ENCODE assay signal across 11 mouse cellular contexts in genomic region chr10:94905219-94905618, GRCm38 (mm10). TPM values are rescaled to one million over a fixed set of nuclear protein-coding genes. Genes with fewer than 3 reads are reported as not detected.
DNase-seq lines count a peak whose midpoint lies in the region; ATAC-seq and TF ChIP-seq lines count a peak whose summit lies in the region.
"Had no signal": no experiment of that assay in that cellular context is flagged by ENCODE, and none has a peak within 500 bp of the region (broad histone marks: within the 10 kb centered on the region; RNA-seq: fewer than 3 reads in every experiment).

No protein-coding gene starts in this region.

- WGBS in forebrain, embryonic 11.5 days, result 9% methylated on average over 5 of the region's 5 CpGs
- 17% methylated on average over 3 of the region's 5 CpGs for WGBS in hindbrain, embryonic 13.5 days
- 30% methylated on average over 3 of the region's 5 CpGs for WGBS in midbrain, embryonic 12.5 days

- H3K4me2 ChIP-seq in forebrain, embryonic 11.5 days (ENCODE audit: low read depth, low read length, severe bottlenecking), result peak overlapping the region; percentile 36; the same call in 1 of the 2 replicates
- peak overlapping the region; percentile 42 for H3K4me2 ChIP-seq in hindbrain, embryonic 13.5 days
- peak overlapping the region; percentile 47 for H3K4me2 ChIP-seq in midbrain, embryonic 12.5 days (replicated peaks)
- H3K4me2 ChIP-seq: lung, embryonic 15.5 days had no signal

- no peaks in the 10 kb centered on the region for H3K27me3 ChIP-seq in forebrain, embryonic 11.5 days (ENCODE audit: control insufficient read depth, insufficient read depth, low read length)
- no peaks in the 10 kb centered on the region for H3K27me3 ChIP-seq in hindbrain, embryonic 13.5 days
- 0 out of 2 replicates have a peak, but pooled peaks cover 3% of the 10 kb centered on the region for H3K27me3 ChIP-seq in midbrain, embryonic 12.5 days
- H3K27me3 ChIP-seq: lung, embryonic 15.5 days had no signal

- no peak for TF ChIP-seq CTCF in brain, embryonic 14.5 days (IDR thresholded peaks at IDR 0.05; ENCODE audit: borderline replicate concordance, extremely low read depth, insufficient read depth, insufficient read length)

- 0 out of 2 replicates have a peak overlapping the region, but pooled peaks have one; percentile 34 for H3K27ac ChIP-seq in forebrain, embryonic 11.5 days (ENCODE audit: low read depth, low read length)
- H3K27ac ChIP-seq in hindbrain, embryonic 13.5 days, result peak overlapping the region; percentile 87
- peak overlapping the region; percentile 78 for H3K27ac ChIP-seq in midbrain, embryonic 12.5 days (replicated peaks)
- H3K27ac ChIP-seq: kidney, embryonic 15.5 days; lung, embryonic 15.5 days had no signal

- no peak overlapping the region for H3K4me3 ChIP-seq in forebrain, embryonic 11.5 days (ENCODE audit: low read depth, low read length)
- no peak overlapping the region for H3K4me3 ChIP-seq in hindbrain, embryonic 13.5 days
- H3K4me3 ChIP-seq in midbrain, embryonic 12.5 days, result peak overlapping the region; percentile 15; the same call in 1 of the 2 replicates
- H3K4me3 ChIP-seq: kidney, embryonic 15.5 days; lung, embryonic 15.5 days had no signal

- peak; percentile 87 for DNase-seq in brain, embryonic 14.5 days (ENCODE audit: low read depth)
- no peak for DNase-seq in forebrain, embryonic 11.5 days (ENCODE audit: low spot score)
- no peak for DNase-seq in embryo, embryonic 10.5 days (ENCODE audit: low spot score)
- no peak for DNase-seq in heart, adult 18-20 months
- no peak for DNase-seq in urinary bladder, postnatal 10 days (ENCODE audit: low spot score)
- DNase-seq: gastrocnemius, postnatal 25 days had no signal

- no peaks in the 10 kb centered on the region for H3K9me3 ChIP-seq in forebrain, embryonic 11.5 days (ENCODE audit: control insufficient read depth, low read length)
- no peaks in the 10 kb centered on the region for H3K9me3 ChIP-seq in hindbrain, embryonic 13.5 days
- no peaks in the 10 kb centered on the region for H3K9me3 ChIP-seq in midbrain, embryonic 12.5 days
- H3K9me3 ChIP-seq: kidney, embryonic 15.5 days; lung, embryonic 15.5 days had no signal

- TF ChIP-seq POLR2A in brain, embryonic 14.5 days (IDR thresholded peaks at IDR 0.05; ENCODE audit: borderline replicate concordance, extremely low read depth, insufficient read depth, insufficient read length, poor library complexity, severe bottlenecking), result no peak

- H3K36me3 ChIP-seq in forebrain, embryonic 11.5 days (ENCODE audit: control insufficient read depth, insufficient read depth, low read length), result no peaks in the 10 kb centered on the region
- peaks cover 10% of the 10 kb centered on the region; the same call in 1 of the 2 replicates for H3K36me3 ChIP-seq in hindbrain, embryonic 13.5 days
- H3K36me3 ChIP-seq in midbrain, embryonic 12.5 days, result no peaks in the 10 kb centered on the region; the same call in 1 of the 2 replicates
- H3K36me3 ChIP-seq: kidney, embryonic 15.5 days; lung, embryonic 15.5 days had no signal

- H3K4me1 ChIP-seq in forebrain, embryonic 11.5 days (replicated peaks; ENCODE audit: control insufficient read depth, insufficient read depth, low read length), result peaks cover 4% of the 10 kb centered on the region; the same call in 1 of the 2 replicates
- H3K4me1 ChIP-seq in hindbrain, embryonic 13.5 days (replicated peaks), result peaks cover 30% of the 10 kb centered on the region
- H3K4me1 ChIP-seq in midbrain, embryonic 12.5 days, result peaks cover 22% of the 10 kb centered on the region
- H3K4me1 ChIP-seq: lung, embryonic 15.5 days had no signal

- ATAC-seq in forebrain, embryonic 11.5 days (replicated peaks; ENCODE audit: low FRiP score), result peak; percentile 54; the same call in 1 of the 2 replicates
- ATAC-seq in hindbrain, embryonic 13.5 days (ENCODE audit: low FRiP score), result peak; percentile 55
- ATAC-seq in midbrain, embryonic 12.5 days (ENCODE audit: low FRiP score, low read depth), result peak; percentile 75
- no peak for ATAC-seq in inflammation-experienced regulatory T-cells, adult 6 months

- no peak overlapping the region for H3K9ac ChIP-seq in forebrain, embryonic 11.5 days (ENCODE audit: low read length)
- H3K9ac ChIP-seq in hindbrain, embryonic 13.5 days, result no peak overlapping the region
- peak overlapping the region; percentile 37; the same call in 1 of the 2 replicates for H3K9ac ChIP-seq in midbrain, embryonic 12.5 days (replicated peaks)
- H3K9ac ChIP-seq: kidney, embryonic 15.5 days; lung, embryonic 15.5 days had no signal

RNA-seq across cellular contexts. Expression of gene Plxnc1, which starts 39.4 kb away (rescaled TPM):
- 22.5 and 31.1 TPM in 2 replicates for polyA plus RNA-seq in brain, embryonic 14.5 days (2012; rRNA removed)
- 7.5 and 8.0 TPM in 2 replicates for polyA plus RNA-seq in forebrain, embryonic 11.5 days (2014; fragmentation: Nextera tagmentation; extraction: Ambion mirVana)
- polyA plus RNA-seq in hindbrain, embryonic 13.5 days (2015; fragmentation: Nextera tagmentation; extraction: Ambion mirVana), result 6.8 and 7.3 TPM in 2 replicates
- 6.8 and 7.0 TPM in 2 replicates for polyA plus RNA-seq in midbrain, embryonic 12.5 days (2016; fragmentation: Nextera tagmentation; extraction: Ambion mirVana)
- 10 to 100 TPM; 21.8 to 22.9 (median 22.5) TPM for polyA plus RNA-seq in inflammation-experienced regulatory T-cells, adult 6 months (2017; shearing (Covaris generic))
- 1 to 10 TPM; 1.8 to 3.4 TPM for total RNA-seq in heart, adult 18-20 months (2021)

Comparison
In these comparisons a context has a peak if more than half of its experiments do, and no peak if none do; other contexts are left out.
1. H3K27ac ChIP-seq: peak in every context shown above with its lines; median percentile 87 in hindbrain, embryonic 13.5 days; 78 in midbrain, embryonic 12.5 days; 34 in forebrain, embryonic 11.5 days.